Mouse (Mus musculus) forebrain, embryonic 12.5 days (tissue): ENCODE results near the gene 2610528A11Rik. TPM values are rescaled to one million over a fixed set of nuclear protein-coding genes. Genes with fewer than 3 reads are reported as not detected.

Source experiments
- ATAC-seq: fragments of 200-750 bp; cut with Nextera tagmentation; 2 replicates; pipeline ENCODE4 v1.8.0; 2017; ENCODE audit warnings: moderate TSS enrichment; ENCODE audit not compliant: low FRiP score
- H3K27ac ChIP-seq: fragments of 300-500 bp; sonication (generic); 2 replicates; pipeline ENCODE4 v1.5.1; 2016; ENCODE audit warnings: mild to moderate bottlenecking
- H3K27me3 ChIP-seq: fragments of 300-500 bp; sonication (generic); 2 replicates; pipeline ENCODE4 v1.6.1; 2016; ENCODE audit warnings: mild to moderate bottlenecking
- H3K36me3 ChIP-seq: fragments of 300-500 bp; sonication (generic); replicated peaks from 2 replicates; pipeline ENCODE4 v1.6.1; 2016; ENCODE audit warnings: mild to moderate bottlenecking
- H3K4me1 ChIP-seq: fragments of 300-500 bp; sonication (generic); 2 replicates; pipeline ENCODE4 v1.6.1; 2016
- H3K4me2 ChIP-seq: fragments of 300-500 bp; sonication (generic); 2 replicates; pipeline ENCODE4 v1.6.1; 2016; ENCODE audit warnings: mild to moderate bottlenecking, moderate library complexity
- H3K4me3 ChIP-seq: fragments of 300-500 bp; sonication (generic); replicated peaks from 2 replicates; pipeline ENCODE4 v1.5.1; 2016; ENCODE audit warnings: mild to moderate bottlenecking
- H3K9ac ChIP-seq: fragments of 300-500 bp; sonication (generic); 2 replicates; pipeline ENCODE4 v1.6.1; 2016; ENCODE audit warnings: mild to moderate bottlenecking
- H3K9me3 ChIP-seq: fragments of 300-500 bp; sonication (generic); 2 replicates; pipeline ENCODE4 v1.6.1; 2016
- WGBS: fragments of 180-500 bp; shearing (Covaris S2); methylation state at CpG from one replicate; pipeline ENCODE4 v1.1.7; 2016; 5-methylcytosine and 5-hydroxymethylcytosine counted together
- polyA plus RNA-seq: library from polyadenylated mRNA; unstranded; fragments of >200 nt; fragmentation: Nextera tagmentation; extraction: Ambion mirVana; gene quantifications from 2 replicates; pipeline ENCODE4 v1.2.1, GENCODE M21; 2016

Gene 2610528A11Rik
- polyA plus RNA-seq, 1 experiment from 2014 or later: not detected

DNA sequence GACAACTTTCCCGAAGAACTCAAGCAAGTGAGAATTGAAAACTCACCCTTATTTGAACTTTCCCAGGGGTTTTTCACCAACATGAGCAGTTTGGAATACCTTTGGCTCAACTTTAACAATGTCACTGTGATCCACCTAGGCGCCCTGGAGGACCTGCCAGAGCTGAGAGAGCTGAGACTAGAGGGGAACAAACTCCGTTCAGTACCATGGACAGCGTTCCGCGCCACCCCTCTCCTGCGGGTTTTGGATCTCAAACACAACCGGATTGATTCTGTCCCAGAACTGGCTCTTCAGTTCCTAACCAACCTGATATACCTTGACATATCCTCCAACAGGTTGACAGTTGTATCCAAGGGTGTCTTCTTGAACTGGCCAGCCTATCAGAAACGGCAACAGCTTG is 45.3 kb downstream of the 2610528A11Rik start:
- H3K4me2 ChIP-seq: no peak overlapping the region
- no peaks in the 10 kb centered on the region for H3K9me3 ChIP-seq
- H3K27me3 ChIP-seq: no peaks in the 10 kb centered on the region
- no peak overlapping the region for H3K4me3 ChIP-seq
- no peak for ATAC-seq
- no peak overlapping the region for H3K27ac ChIP-seq
- no peaks in the 10 kb centered on the region for H3K36me3 ChIP-seq
- WGBS: 19% methylated on average over 9 of the region's 9 CpGs
- H3K9ac ChIP-seq: no peak overlapping the region
- H3K4me1 ChIP-seq: no peaks in the 10 kb centered on the region

DNA sequence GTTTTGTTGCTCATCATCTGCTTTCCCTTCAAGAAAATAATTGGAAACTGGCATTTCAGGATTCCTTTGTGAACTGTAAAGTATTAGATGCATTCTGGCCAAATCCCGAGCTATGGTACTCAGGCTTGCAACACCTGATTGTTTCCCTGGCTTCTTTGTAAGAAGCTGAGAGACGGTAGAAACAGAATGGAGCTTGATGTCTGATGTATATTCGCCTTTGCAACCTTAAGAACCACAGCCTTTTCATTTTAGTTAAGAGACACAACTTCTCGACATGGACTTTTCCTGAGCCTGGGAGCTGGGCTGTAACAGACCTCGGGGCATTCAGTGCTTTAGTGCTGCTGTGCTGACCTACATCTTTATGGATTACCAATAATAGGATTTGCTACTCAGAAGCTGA is 46.2 kb downstream of the 2610528A11Rik start, which contains the start of gene Lrit2:
Gene Lrit2 (plus strand): TSS at position 301 of the 400 bp plus-strand sequence.
- Histone ChIP-seq H3K36me3 (no peaks in the 10 kb centered on the region), H3K4me3 (no peak within 1 kb of the TSS), H3K27ac (no peak within 1 kb of the TSS), H3K27me3 (no peaks in the 10 kb centered on the region), H3K4me1 (no peaks in the 10 kb centered on the region), H3K4me2 (no peak within 1 kb of the TSS), H3K9ac (no peak within 1 kb of the TSS), H3K9me3 (no peaks in the 10 kb centered on the region)
- ATAC-seq: no peak
- WGBS: 78% methylated on average over 5 of the region's 5 CpGs

DNA sequence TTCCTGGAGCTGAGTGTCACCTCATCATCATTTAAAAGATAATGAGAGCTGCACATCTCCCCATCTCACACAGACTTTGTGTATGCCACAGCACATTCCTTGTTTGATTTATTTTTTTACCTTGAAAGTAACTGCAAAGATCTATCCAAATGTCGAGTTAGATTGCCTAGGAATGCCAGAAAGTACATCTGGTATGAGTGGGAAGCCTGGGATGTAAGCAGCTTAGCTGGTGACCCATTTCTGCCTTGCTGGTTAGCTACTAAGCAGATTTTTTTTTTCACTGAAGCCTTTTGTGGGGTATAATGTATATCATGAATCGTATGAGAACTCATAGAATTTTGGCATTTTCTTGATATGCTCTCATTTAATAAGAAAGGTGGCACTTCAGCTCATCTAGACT is 47.2 kb downstream of the 2610528A11Rik start:
- no peaks in the 10 kb centered on the region for H3K9me3 ChIP-seq
- no peak for ATAC-seq
- no peaks in the 10 kb centered on the region for H3K4me1 ChIP-seq
- no peak overlapping the region for H3K4me3 ChIP-seq
- no peak overlapping the region for H3K27ac ChIP-seq
- no peak overlapping the region for H3K9ac ChIP-seq
- no peaks in the 10 kb centered on the region for H3K36me3 ChIP-seq
- WGBS: 72% methylated on average over 2 of the region's 2 CpGs
- no peaks in the 10 kb centered on the region for H3K27me3 ChIP-seq
- H3K4me2 ChIP-seq: no peak overlapping the region

DNA sequence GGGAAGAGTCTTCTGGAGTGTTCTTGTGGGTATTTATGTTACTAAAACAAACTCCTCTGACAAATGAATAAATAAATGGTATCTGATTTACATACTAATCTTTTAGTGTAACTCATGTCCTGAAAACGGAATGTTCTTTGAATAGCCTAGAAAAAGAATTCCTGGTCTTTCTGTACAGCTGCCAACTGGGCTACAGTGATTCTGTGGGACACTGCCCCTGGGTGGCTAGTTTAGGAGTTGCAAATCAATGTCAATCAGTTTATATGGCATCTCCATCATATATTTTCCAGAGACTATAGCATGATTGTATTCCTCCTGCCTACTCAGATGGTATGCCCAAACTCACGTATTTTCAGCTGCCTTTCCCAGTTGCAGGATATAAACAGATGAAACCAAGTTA is 49.0 kb downstream of the 2610528A11Rik start:
- no peak overlapping the region for H3K4me3 ChIP-seq
- no peaks in the 10 kb centered on the region for H3K4me1 ChIP-seq
- H3K9me3 ChIP-seq: no peaks in the 10 kb centered on the region
- H3K36me3 ChIP-seq: no peaks in the 10 kb centered on the region
- H3K9ac ChIP-seq: no peak overlapping the region
- no peak for ATAC-seq
- H3K27me3 ChIP-seq: no peaks in the 10 kb centered on the region
- H3K27ac ChIP-seq: no peak overlapping the region
- H3K4me2 ChIP-seq: no peak overlapping the region
- 67% methylated on average over 2 of the region's 2 CpGs for WGBS

Other genes with a start within 250 kb of the 2610528A11Rik start
- 36.7 and 37.6 TPM in 2 replicates for gene Ccser2, start 145.2 kb downstream of the 2610528A11Rik start, polyA plus RNA-seq
- gene Rgr, start 65.1 kb downstream of the 2610528A11Rik start, polyA plus RNA-seq: not detected in 2 replicates
- not detected in 2 replicates for gene Lrit1, start 59.2 kb downstream of the 2610528A11Rik start, polyA plus RNA-seq
- not detected in 2 replicates for gene Lrit2, start 46.1 kb downstream of the 2610528A11Rik start, polyA plus RNA-seq
- gene Cdhr1, start 15.7 kb downstream of the 2610528A11Rik start, polyA plus RNA-seq: 0.96 and 1.1 TPM in 2 replicates
- 171 and 180 TPM in 2 replicates for gene Ghitm, start 21.2 kb upstream of the 2610528A11Rik start, polyA plus RNA-seq